Mouse (Mus musculus): ENCODE results near the gene E330017A01Rik. TPM values are rescaled to one million over a fixed set of nuclear protein-coding genes. Genes with fewer than 3 reads are reported as not detected.

The E330017A01Rik gene
- not detected in 2 replicates for polyA plus RNA-seq (2016; fragmentation: Nextera tagmentation; extraction: Ambion mirVana)

DNA sequence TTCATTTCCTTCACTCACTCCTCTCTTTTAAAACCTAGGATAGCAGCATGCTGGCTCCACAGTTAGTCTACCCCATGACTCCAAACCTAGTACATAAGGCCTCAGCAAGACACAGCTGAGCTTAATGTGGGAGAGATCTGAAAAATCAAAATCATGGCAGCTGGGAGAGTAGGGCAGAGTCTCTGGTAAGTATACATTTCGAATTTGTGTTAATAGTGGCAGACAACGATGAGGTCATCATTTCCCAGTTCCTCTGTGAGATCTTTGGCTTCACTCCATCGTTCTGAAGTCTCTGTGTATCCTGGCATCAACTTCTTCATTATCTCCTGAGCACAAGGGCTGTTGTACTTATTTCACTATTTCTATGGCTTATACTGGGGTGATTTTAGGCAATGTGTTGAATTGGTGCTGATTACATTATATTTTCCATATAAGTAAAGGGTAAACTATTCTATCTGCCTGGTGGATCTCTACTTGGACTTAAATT lies at the start of gene E330017A01Rik:
E330017A01Rik (minus strand) TSS at position 51 of the 487 bp plus-strand sequence.
- WGBS: 88% methylated on average over 3 of the region's 3 CpGs
- Histone ChIP-seq H3K4me1 (no peaks in the 10 kb centered on the region), H3K4me3 (no peak within 1 kb of the TSS), H3K27me3 (replicated peaks; ENCODE audit: low read depth, poor library complexity, severe bottlenecking) (no peaks in the 10 kb centered on the region), H3K27ac (replicated peaks) (no peak within 1 kb of the TSS), H3K36me3 (replicated peaks) (no peaks in the 10 kb centered on the region), H3K9me3 (no peaks in the 10 kb centered on the region)
- DNase-seq (ENCODE audit: low spot score): no peak

DNA sequence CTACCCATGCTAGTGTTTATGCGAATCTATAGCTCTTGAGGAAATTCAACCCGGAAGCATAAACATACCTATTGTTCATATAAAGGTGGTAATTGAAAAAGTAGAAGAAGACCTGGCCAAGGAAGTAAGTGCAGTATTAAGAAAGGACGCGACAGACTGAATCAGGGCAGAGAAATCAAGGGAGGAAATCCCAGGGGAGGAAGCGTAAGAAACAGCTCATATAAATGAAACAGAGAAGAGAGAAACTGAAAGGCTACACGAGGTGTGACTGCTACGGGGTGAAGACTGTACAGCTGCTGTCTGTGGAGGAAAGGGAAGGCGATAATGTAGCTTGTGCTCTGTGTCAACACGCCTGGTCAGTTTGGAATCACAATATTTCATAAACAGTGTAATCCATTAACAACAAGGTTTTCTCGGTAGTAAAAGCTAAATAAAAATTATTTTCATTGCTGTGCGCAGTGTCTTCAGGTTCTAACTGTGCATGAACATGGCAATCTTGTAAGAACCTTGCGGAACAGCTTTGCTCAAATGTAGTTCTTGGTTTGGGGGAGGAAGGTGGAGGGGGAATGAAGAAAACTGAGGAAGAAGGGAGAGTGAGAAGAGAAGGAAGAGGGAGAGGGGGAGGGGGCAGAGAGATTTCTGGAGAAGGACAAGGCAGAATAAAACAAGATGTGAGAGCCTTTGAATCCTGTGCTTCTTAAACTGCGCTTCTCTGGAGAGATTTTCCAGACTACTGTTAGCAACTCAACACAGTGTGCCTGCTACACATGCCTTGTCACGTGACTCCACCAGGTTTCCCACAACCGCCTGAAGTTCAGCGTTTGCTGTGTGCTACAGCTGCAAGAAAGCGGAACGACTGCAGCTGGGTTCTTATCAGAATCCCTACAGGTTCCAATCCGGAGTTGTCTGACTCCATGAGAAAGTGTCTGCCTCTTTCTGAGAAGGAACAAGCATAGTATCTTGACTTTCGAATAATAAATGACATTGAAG lies 47.3 kb upstream of the E330017A01Rik start:
- Histone ChIP-seq H3K27ac (replicated peaks) (no peak overlapping the region), H3K9me3 (no peaks in the 10 kb centered on the region), H3K4me1 (no peaks in the 10 kb centered on the region), H3K36me3 (replicated peaks) (peaks cover 4% of the 10 kb centered on the region; the same call in 1 of the 2 replicates), H3K27me3 (replicated peaks; ENCODE audit: low read depth, poor library complexity, severe bottlenecking) (no peaks in the 10 kb centered on the region), H3K4me3 (no peak overlapping the region)
- WGBS: 81% methylated on average over 20 of the region's 20 CpGs
- DNase-seq (ENCODE audit: low spot score): no peak

DNA sequence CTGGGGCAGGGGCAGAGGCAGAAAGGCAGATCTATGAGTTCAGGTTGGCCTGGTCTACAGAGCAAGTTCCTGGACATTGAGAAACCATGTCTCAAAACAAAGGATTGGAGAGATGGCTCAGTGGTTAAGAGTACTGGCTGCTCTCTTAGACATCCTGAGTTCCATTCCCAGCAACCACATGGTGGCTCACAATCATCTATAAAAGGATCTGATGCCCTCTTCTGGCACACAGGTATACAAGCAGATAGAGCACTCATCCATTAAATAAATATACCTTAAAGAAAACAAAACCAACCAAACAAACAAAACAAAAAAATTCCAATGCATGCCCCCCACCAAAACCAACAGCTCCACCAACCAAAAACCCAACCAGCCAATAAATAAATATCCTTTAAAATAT lies 46.0 kb upstream of the E330017A01Rik start:
- Histone ChIP-seq H3K27me3 (replicated peaks; ENCODE audit: low read depth, poor library complexity, severe bottlenecking) (no peaks in the 10 kb centered on the region), H3K4me3 (no peak overlapping the region)
- DNase-seq (ENCODE audit: low spot score): no peak

DNA sequence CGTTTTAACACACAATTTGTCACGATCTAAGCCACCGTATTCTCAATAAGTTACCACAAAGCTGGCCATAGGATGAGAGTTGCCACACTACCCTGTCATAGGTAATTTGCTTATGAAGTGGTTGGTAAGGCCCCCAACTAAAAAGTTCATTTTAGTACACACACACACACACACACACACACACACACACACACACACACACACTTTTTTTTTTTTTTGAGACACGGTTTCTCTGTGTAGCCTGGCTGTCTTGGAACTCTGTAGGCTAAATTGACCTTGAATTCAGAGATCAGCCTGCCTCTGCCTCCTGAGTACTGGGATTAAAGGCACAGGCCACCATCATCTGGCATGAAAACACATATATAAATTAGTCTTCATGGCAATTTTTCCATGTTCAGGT lies 45.4 kb upstream of the E330017A01Rik start:
- no peak for DNase-seq (ENCODE audit: low spot score)
- Histone ChIP-seq H3K4me3 (no peak overlapping the region), H3K9me3 (no peaks in the 10 kb centered on the region), H3K36me3 (replicated peaks) (peaks cover 9% of the 10 kb centered on the region), H3K4me1 (no peaks in the 10 kb centered on the region), H3K27me3 (replicated peaks; ENCODE audit: low read depth, poor library complexity, severe bottlenecking) (no peaks in the 10 kb centered on the region), H3K27ac (replicated peaks) (no peak overlapping the region)
- WGBS: 94% methylated on average over 4 of the region's 4 CpGs

More for the DNA sequence above, 46.0 kb upstream of the E330017A01Rik start:
- Histone ChIP-seq H3K27ac (replicated peaks) (no peak overlapping the region), H3K4me1 (no peaks in the 10 kb centered on the region), H3K36me3 (replicated peaks) (peaks cover 9% of the 10 kb centered on the region), H3K9me3 (no peaks in the 10 kb centered on the region)

DNA sequence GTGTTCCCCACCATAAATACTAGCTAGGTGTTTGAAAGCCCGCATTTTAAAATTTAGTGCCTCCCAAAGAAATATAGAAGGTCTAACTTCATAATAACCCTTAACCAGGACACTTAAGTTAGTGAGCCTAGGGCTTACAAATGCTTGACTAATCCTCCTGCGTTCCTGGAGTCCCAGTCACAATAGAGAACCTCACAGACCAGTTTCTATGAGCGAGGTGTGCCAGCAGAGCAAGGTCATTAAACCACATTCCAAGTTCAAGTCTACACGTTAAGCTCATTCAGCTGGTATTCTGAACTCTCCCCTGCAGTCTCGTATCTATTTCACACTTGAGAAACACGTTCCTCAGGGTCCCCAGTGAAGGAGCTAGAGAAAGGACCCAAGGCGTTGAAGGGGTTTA lies 44.3 kb upstream of the E330017A01Rik start:
- H3K27ac ChIP-seq (replicated peaks): no peak overlapping the region
- H3K27me3 ChIP-seq (replicated peaks; ENCODE audit: low read depth, poor library complexity, severe bottlenecking): no peaks in the 10 kb centered on the region
- 82% methylated on average over 7 of the region's 7 CpGs for WGBS

DNA sequence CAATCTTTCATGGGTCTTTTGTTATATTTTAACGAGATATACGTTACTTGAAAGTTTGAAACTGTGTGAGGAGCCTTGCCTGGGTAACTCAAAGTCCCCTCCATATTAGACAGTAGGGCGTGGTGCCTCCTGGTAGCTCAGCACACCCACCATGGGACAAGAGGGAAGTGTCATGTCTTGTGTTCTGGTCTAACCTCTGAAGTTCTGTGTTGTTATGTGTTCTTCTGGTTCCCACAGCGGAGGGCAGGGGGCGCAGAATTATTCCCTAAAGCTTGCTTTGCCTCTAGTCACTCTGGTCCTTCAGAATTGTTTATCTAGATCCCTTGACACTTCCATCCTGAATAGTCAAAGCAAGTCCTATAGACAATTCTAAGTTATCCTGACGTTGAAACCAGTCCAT lies 43.5 kb upstream of the E330017A01Rik start:
- peaks cover 24% of the 10 kb centered on the region for H3K36me3 ChIP-seq (replicated peaks)

More for the DNA sequence above, 44.3 kb upstream of the E330017A01Rik start:
- no peaks in the 10 kb centered on the region for H3K4me1 ChIP-seq
- no peak for DNase-seq (ENCODE audit: low spot score)
- no peak overlapping the region for H3K4me3 ChIP-seq
- peaks cover 17% of the 10 kb centered on the region for H3K36me3 ChIP-seq (replicated peaks)
- no peaks in the 10 kb centered on the region for H3K9me3 ChIP-seq

DNA sequence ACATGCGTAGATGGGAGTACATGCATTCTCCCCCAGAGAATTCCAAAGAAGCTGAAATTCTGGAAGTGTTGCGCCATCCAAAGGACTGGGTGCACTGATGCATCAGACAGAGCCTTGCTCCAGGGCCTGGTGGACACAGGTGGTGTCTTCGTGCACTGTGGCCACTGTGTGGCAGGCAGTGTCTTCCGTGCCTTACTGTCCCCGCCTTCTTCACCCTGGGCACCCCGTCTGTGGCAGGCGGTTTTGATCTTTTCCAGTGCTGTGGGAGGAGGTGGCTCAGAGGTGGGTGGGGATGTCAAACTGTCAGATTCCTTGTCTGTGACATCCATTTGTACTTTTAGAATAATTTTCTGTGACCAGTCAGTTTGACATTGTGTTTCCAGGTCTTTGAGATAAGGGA lies 40.1 kb upstream of the E330017A01Rik start:
- H3K36me3 ChIP-seq (replicated peaks): peaks cover 52% of the 10 kb centered on the region
- DNase-seq (ENCODE audit: low spot score): no peak
- no peaks in the 10 kb centered on the region for H3K9me3 ChIP-seq
- H3K27me3 ChIP-seq (replicated peaks; ENCODE audit: low read depth, poor library complexity, severe bottlenecking): no peaks in the 10 kb centered on the region
- no peak overlapping the region for H3K4me3 ChIP-seq
- 85% methylated on average over 7 of the region's 7 CpGs for WGBS
- H3K27ac ChIP-seq (replicated peaks): no peak overlapping the region
- H3K4me1 ChIP-seq: no peaks in the 10 kb centered on the region

More for the DNA sequence above, 43.5 kb upstream of the E330017A01Rik start:
- 89% methylated on average over 6 of the region's 6 CpGs for WGBS
- no peak for DNase-seq (ENCODE audit: low spot score)
- Histone ChIP-seq H3K9me3 (no peaks in the 10 kb centered on the region), H3K27me3 (replicated peaks; ENCODE audit: low read depth, poor library complexity, severe bottlenecking) (no peaks in the 10 kb centered on the region), H3K27ac (replicated peaks) (no peak overlapping the region), H3K4me3 (no peak overlapping the region), H3K4me1 (no peaks in the 10 kb centered on the region)

DNA sequence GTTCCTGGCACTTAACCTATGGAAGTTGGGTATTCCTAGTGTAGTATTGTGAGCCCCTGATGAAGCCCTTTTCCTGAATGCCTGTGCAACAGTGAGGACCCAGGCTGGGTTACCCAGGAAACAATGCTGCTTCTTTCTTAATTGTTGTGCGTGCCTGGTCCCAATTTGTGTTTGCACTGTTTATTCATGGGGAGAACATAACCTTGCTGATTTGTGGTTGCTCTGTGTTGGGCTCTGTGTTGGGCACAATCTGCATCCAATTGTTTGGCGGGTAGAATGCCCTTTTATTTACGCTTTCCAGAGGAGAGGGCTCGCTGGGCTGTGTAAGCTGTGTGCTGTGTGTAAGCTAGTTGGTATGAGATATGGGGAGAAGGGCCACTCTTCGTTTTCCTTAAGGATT lies 39.0 kb upstream of the E330017A01Rik start:
- Histone ChIP-seq H3K27me3 (replicated peaks; ENCODE audit: low read depth, poor library complexity, severe bottlenecking) (no peaks in the 10 kb centered on the region), H3K36me3 (replicated peaks) (peaks cover 60% of the 10 kb centered on the region), H3K9me3 (no peaks in the 10 kb centered on the region), H3K4me1 (no peaks in the 10 kb centered on the region), H3K27ac (replicated peaks) (no peak overlapping the region), H3K4me3 (no peak overlapping the region)
- no peak for DNase-seq (ENCODE audit: low spot score)
- WGBS: 78% methylated on average over 5 of the region's 5 CpGs

DNA sequence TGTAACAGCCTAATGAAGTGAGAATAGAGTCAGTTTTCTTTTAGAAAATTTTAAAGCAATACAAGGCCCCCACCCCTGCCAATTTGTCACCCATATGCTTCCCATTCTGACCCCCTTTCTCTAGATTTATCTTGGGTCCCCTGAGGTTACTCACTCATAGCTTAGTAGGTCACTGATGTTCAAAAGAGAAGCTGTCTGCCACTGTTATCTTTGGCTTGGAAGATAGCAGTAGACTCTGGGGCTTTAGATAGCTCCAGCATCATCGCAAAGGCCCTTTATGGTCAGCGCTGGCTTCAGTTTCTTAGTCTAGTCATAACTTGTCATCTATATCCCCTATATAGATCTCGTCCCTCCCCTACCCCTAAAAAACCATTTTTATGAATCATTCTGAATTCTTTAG lies 38.1 kb upstream of the E330017A01Rik start:
- H3K36me3 ChIP-seq (replicated peaks): peaks cover 60% of the 10 kb centered on the region
- no peak for DNase-seq (ENCODE audit: low spot score)
- H3K27ac ChIP-seq (replicated peaks): no peak overlapping the region
- peaks cover under 1% of the 10 kb centered on the region; the same call in 1 of the 2 replicates for H3K4me1 ChIP-seq
- H3K27me3 ChIP-seq (replicated peaks; ENCODE audit: low read depth, poor library complexity, severe bottlenecking): no peaks in the 10 kb centered on the region
- no peak overlapping the region for H3K4me3 ChIP-seq
- no peaks in the 10 kb centered on the region for H3K9me3 ChIP-seq
- 89% methylated on average over 3 of the region's 3 CpGs for WGBS

DNA sequence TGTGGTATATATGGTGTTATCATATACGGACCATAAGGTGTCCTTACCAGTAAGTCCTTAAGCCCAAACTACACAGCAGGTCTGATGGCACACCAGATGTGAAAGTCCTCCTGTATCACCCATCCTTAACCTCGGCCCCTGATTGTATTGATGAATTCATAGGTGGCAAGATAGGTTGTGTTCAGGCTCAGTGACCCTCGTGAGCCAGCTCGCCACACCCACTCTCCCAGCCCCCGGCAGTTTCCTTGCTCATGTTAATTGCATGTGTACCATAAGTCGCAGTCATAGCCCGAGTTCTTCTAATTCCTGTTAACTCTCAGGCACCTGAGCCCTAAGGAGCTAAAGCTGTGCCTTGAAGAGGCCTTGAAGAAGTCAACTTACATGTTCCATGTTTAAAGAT lies 37.6 kb upstream of the E330017A01Rik start:
- H3K4me1 ChIP-seq: peaks cover 5% of the 10 kb centered on the region
- H3K27ac ChIP-seq (replicated peaks): no peak overlapping the region
- H3K9me3 ChIP-seq: no peaks in the 10 kb centered on the region
- 89% methylated on average over 7 of the region's 7 CpGs for WGBS
- H3K36me3 ChIP-seq (replicated peaks): peaks cover 60% of the 10 kb centered on the region
- no peak overlapping the region for H3K4me3 ChIP-seq
- H3K27me3 ChIP-seq (replicated peaks; ENCODE audit: low read depth, poor library complexity, severe bottlenecking): no peaks in the 10 kb centered on the region
- DNase-seq (ENCODE audit: low spot score): no peak

DNA sequence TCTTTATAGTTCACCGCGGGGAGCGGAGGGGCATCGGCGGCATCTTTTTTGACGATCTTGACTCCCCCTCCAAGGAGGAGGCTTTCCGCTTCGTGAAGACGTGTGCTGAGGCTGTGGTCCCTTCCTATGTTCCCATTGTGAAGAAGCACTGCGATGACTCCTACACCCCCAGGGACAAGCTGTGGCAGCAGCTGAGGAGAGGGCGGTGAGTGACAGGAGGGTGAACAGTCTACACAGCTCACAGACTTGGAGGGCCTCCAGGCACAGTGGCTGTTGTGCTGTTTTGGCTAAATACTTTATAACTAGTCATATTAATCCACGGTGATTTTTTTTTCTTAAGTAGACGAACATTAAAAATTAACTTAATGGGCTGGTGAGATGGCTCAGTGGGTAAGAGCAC lies 36.7 kb upstream of the E330017A01Rik start:
- DNase-seq (ENCODE audit: low spot score): no peak
- Histone ChIP-seq H3K4me1 (peaks cover 13% of the 10 kb centered on the region), H3K27me3 (replicated peaks; ENCODE audit: low read depth, poor library complexity, severe bottlenecking) (no peaks in the 10 kb centered on the region), H3K36me3 (replicated peaks) (peaks cover 52% of the 10 kb centered on the region), H3K4me3 (no peak overlapping the region), H3K27ac (replicated peaks) (no peak overlapping the region), H3K9me3 (no peaks in the 10 kb centered on the region)
- WGBS: 96% methylated on average over 13 of the region's 13 CpGs

DNA sequence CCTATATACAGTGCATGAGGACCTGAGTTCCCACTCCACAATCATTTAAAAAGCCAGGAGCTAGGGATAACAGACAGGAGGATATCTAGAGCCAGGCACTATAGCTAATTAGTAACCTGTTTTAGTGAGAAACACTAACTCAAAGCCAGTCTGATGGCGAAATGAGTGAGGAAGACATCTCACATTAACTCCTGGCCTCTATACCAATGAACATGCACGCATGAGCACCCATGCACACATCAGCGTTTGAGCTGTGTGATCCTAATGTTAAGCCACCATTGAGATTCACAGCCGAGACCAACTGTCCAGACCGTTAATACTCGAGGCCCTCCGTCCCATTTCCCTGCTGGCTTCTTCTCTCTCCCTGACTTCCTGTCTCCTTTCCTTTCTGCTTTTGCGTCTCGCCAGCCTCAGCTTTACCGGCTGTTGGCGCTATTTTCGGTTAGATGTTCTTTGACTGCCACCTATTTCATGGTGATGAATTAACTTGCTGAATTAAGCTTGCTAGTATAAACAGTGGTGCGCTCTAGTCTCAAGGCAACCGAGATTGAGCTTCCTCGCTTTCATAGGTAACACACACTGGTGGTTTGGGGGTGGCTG lies 35.4 kb upstream of the E330017A01Rik start:
- 93% methylated on average over 15 of the region's 15 CpGs for WGBS
- Histone ChIP-seq H3K4me1 (peaks cover 16% of the 10 kb centered on the region), H3K36me3 (replicated peaks) (peaks cover 52% of the 10 kb centered on the region), H3K9me3 (no peaks in the 10 kb centered on the region), H3K27me3 (replicated peaks; ENCODE audit: low read depth, poor library complexity, severe bottlenecking) (no peaks in the 10 kb centered on the region), H3K4me3 (no peak overlapping the region), H3K27ac (replicated peaks) (no peak overlapping the region)
- no peak for DNase-seq (ENCODE audit: low spot score)

Measured in embryonic facial prominence, embryonic 10.5 days (tissue).